Mouse (Mus musculus): ENCODE data around the gene Crybb2.
"Not testable (repeated sequence)": the region's sequence is repeated elsewhere in the genome, so short reads cannot be mapped to it uniquely, and the experiment has no call there.

Crybb2 gene

DNA sequence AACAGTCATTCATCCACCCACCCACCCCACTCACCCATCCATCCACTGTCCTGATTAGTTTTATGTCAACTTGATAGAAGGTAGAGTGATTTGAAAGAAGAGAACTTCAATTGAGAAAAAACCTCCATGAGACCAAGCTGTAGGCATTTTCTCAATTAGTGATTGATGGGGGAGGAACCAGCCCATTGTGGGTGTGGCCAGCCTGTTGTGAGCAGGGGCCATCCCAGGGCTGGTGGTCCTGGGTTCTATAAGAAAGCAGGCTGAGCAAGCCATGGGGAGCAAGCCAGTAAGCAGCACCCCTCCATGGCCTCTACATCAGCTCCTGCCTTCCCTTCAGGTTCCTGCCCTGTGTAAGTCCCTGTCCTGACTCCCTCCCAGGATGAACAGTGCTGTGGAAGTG, at the start of gene Crybb2:
Gene Crybb2 (minus strand): TSS at position 101 of the 400 bp plus-strand sequence.
- DNase-seq (ENCODE audit: low spot score in 2 of 2), result no peak

DNA sequence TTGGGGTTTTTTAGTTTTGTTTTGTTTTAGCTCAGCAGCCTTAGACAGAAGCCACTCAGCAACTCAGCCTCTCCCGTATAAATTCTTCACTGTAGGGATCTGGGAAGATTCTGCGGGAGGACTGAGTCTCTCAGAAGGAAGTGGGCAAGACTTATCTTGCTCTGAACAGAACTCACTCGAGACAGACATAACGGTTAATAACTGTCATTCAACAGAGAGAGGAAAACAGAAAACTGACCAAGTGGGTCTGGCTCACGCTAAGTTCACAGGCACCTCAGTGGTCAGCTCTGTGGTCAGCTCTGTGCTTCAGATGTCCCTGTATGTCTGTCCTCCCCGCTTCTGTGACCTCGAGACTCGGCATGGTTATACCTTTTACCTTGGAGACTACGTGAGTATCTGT, 49.4 kb upstream of the Crybb2 start:
- no peak for DNase-seq (ENCODE audit: low spot score in 2 of 2)

DNA sequence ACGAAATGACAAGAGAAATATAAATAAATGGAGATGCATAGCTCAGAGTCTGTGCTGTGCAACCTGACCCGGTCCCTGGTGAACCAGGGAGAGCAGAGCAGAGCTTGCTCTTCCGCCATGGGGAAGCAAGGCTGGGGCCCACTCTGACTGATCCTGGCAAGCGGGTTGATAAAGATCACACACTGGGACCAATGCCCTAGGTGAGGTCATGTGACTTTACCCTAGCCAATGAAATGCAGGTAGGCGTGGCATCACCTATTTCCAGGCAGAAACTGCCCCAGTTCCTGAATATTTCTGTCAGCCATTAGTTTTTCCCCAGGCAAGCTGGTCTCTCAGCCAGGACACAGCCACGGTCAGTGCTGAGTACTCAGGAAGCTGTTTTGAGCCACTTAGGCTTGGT, 48.8 kb upstream of the Crybb2 start:
- no peak for DNase-seq (ENCODE audit: low spot score in 2 of 2)

DNA sequence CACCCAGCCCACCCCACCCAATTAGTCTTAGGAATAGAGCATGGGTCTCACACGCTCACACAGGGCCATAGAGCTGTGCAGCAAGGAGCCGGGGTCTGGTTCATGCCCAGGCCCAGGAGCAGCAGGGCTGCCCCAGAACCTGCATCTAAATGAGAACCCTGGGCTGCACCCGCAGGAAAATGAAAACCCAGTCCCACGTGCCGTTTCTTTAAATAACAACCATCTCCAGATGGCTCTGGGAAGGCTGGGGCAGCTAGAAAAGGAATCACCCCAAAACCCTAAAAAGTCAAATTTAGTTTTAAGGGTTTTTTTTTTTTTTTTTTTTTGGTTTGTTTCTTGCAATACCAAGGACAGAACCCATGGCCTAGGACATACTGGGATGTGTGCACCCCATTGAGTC, 47.4 kb upstream of the Crybb2 start:
- no peak for DNase-seq (ENCODE audit: low spot score in 2 of 2)

DNA sequence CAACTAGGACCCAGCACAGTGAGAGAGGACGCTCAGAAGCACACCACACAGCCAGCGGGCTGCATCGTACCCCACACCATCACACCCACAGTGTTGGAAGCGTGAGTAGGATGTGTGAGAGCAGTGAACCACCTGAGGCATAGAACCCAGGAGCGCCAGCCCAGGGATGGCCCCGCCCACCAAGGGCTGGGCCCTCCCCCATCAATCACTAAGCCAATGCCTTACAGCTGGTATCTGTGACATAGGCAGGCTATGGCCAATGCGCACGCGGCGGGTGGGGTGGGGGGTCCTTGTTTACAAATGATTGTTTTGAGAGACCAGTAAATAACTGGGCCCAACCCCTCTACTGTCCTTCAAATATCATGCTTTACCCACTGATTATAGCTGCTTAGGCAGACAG, 46.0 kb upstream of the Crybb2 start:
- no peak for DNase-seq (ENCODE audit: low spot score in 2 of 2)

DNA sequence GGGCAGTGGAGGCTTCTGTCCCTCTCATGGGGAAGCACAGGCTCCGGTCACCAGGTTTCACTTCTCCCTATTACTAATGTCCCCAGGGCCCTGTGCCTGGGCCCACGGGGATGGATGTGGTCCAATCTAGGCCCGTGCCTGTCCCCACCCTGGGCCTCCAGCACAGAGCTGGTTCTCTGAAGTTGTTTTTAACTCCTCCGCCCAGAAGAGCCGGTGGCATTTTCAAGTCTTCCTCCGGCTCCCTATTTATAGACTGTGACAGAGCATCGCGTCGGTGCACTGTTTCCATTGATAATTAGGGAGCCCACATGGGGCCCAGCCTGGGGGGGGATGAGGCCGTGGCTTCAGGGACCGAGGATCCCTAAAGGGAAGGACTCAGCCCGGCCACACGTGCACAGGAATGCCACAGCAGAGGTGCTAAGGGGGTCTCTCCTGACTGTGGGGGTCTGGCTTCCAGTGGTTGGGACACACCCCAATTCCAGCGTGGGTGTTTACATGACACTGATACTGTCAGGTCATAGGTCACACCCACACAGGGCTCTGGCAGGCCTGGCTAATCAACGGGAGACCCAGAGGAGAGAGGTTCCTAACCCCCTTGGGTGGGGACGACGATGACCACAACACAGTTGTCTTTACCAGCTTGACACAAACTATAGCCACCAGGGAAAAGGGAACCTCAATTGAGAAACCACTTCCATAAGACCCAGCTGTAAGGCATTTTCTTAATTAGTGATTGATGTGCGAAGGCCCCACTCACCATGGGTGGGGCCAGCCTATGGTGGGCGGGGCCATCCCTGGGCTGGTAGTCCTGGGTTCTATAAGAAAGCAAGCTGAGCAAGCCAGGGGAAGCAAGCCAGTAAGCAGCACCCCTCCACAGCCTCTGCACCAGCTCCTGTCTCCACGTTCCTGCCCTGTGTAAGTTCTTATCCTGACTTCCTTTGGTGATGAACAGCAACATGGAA, 44.6 kb upstream of the Crybb2 start:
- DNase-seq (ENCODE audit: low spot score in 2 of 2), result no peak

DNA sequence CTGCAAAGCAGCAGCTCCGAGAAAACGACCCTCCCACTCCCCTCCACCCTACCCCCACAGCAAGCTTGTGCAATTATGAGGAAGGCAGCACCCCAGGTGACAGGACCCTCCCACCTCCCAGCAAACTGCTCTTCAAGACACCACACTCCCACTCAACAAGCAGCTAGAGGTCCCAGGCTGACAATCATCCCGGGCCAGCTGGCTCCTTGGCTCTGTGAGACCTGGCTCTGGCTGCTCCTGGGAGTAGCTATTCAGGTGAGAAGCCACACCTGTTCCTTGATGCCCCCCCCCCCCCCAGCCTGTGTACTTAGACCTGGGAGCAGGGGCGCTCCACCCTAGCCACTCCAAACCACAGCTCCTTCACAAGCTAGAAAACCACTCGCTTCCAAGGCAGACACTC, 43.2 kb upstream of the Crybb2 start:
- no peak for DNase-seq (ENCODE audit: low spot score in 2 of 2)

DNA sequence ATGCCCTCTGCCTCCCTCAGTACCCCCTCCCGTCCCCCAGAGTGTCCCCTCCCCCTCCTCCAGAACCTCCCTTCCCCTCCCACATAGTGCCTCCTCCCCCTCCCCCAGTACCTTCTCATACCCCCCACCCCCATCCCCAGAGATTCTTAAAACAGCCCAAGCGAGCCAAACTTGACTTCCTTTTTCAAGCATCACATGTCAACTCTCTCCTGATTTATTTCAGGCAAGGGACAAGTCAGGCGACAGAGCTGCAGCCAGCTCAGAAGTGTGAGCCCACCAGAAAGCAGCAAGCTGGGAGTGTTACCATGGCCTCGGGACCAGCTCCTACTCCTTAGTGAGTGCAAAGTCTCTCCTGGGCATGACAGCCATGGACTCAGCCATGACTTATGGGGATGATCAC, 41.4 kb upstream of the Crybb2 start:
- no peak for DNase-seq (ENCODE audit: low spot score in 2 of 2)

DNA sequence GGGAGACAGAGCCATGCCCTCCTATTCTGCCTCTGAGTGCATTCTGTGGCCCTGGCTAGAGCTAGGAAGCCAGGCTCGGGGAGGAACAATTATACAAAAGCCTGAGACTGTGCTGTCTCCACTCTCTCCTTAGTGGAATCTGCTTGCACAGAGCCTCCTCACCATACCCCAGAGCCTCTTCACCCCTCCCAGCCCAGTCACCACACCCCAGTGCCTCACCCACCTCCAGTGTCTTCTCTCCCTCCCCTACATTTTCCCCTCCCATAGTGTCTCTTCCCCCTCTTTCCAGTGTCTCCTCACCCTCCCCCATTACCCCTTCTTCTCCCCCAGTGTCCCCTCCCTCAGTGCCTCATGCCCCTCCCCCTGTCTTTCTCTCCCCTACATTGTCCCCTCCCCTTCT, 41.0 kb upstream of the Crybb2 start:
- no peak for DNase-seq (ENCODE audit: low spot score in 2 of 2)

DNA sequence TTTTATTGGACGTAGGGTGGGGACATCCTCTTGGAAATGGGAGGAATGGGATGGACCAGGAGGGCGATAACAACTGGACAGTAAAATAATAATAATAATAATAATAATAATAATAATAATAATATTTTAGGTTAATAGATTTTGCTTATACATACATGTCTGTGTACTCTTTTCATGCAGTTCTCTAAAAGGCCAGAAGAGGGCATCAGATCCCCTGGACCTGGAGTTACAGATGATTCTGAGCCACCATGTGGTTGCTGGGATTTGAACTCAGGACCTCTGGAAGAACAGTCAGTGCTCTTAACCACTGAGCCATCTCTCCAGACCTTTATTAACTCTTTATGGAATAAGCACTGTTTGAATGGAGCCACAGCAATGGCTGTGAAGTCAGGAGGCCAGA, 39.7 kb upstream of the Crybb2 start:
- DNase-seq (ENCODE audit: low spot score in 2 of 2), result not testable (repeated sequence)

DNA sequence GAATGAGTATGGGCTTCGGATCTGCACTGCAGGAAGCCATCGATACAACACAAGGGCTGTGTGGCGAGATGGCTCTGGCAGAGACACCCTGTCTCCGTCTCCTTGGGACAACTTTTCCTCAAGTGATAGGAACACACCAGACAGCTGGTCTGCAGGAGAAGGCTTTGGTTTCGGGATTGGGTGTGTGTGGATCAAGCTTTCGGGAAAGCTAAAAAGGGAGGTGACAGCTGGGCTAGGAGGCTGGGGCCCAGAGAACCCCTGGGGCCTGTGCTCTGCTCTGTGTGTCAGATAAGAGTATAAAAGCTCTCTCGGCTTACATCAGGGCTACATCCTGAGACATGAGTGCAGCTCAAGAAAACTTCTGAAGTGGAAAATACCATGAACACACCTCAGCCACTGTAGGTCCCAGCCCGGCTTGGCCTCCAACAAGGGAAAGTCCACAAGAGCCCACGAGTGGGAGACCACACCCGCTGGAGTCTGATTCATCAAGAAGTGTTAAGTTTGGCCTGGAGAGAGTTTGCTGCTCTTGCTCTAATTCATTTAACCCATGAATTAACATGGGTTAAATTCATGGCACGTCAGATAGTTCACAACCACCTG, 38.3 kb upstream of the Crybb2 start:
- no peak for DNase-seq (ENCODE audit: low spot score in 2 of 2)

DNA sequence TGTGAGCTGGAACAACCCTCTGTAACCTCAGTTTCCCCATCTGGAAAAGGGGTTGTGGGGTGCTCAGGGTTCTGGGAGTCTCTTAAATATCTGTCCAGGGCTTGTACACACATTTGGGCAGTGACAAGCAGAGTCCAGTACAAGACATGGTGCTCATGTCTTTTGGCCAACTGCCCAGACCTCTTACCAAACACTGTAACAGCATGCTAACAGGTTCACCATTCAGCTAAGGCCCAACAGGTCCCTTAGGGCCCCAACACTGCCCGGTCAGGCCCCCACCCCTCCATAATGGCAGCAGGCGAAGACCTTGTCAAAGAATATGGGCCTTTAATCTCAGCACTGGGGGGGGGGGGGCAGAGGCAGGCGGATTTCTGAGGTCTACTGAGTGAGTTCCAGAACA, 37.8 kb upstream of the Crybb2 start:
- DNase-seq (ENCODE audit: low spot score in 2 of 2), result no peak

DNA sequence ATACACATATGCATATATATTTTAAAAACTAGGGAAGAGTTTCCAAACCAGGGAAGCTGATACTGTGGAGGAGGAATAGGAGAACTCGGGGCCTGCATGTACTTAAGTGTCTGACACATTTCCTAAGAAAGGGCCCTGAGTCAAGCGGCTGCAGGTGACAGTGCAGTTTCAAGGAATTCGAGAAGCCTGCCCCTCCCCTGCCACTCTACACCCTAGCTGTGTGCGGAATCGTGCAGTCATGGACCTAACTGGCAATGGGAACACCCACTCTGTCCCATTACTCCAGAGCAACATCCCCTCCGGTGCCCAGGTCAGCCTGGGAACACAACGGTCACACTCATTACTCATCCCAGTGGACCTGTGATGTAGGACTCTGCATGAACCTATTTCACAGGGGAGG, 36.7 kb upstream of the Crybb2 start:
- no peak for DNase-seq (ENCODE audit: low spot score in 2 of 2)

DNA sequence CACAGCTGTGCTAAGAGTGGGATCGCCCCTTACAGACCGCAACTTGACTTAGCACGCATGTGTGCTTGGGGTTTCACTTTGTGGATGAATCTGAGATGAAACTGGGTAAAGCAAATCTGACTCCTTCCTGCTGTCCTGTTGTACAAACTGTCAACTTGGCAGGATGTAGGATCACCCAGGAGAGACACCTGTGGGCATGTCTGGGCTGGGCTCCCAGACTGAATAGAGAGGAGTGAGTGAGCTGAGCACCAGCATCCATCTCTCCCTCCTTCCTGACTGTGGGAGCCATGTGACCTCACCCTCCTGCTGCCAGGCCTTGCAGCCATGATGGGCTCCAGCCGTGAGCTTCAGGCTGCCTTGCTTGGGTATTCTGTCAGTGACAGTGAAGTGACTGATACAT, 35.6 kb upstream of the Crybb2 start:
- DNase-seq (ENCODE audit: low spot score in 2 of 2), result no peak

DNA sequence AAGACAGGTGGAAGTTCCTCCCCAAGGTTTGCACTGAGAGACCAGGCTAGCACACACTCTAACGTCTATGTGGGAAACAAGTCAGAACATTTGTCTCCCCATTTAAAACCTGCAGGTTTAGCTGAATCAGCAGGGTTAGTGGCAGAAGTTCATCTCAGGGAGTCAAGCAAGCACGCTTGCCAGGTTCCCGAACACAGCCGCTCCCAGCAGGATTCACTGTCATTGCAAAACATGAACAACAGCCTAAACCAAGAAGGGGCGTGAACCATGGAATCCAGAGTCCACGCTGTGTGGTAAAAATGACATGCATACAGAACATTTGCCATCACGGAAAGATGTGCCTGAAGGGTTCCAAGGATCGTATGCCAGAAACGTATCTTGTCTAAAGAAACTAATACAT, 35.1 kb upstream of the Crybb2 start:
- DNase-seq (ENCODE audit: low spot score in 2 of 2), result no peak

DNA sequence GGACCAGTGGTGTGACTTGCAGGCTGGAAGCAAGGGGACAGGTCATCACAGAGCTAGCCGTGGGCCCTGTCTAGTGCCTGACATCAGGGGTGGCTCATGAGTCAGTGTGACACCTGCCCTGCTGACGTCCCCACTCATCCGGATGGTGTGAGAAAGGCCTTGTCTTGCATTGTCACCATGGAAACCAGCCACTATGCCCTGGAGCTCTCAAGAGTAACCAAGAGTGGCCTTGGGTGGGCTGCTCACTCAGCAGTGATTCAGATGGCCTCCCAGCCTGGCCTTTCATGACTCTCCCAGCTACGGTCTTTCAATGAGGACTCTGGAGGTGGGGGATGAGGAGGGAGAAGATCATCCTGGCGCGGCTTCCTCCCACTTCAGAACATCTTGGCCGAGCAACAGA, 32.5 kb upstream of the Crybb2 start:
- no peak for DNase-seq (ENCODE audit: low spot score in 2 of 2)

DNA sequence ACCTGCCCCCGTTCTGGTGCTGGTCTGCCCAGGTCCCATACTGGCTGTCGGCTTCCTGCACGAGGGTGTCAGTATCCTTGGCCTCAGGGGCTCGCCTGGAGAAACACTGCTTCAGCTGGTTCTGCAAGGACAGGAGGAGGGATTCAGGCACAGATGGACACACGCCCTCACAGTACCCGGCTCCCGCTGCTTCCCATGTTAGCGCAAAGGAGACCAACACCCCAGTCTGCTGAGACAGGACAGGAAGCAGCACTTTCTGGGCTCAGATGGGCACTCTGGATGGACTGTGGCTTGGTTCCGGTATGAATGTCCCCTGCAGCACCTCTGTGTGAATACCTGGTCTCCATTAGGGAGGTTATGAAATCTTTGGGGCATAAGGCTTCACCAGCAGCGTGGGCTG, 31.5 kb upstream of the Crybb2 start:
- no peak for DNase-seq (ENCODE audit: low spot score in 2 of 2)

DNA sequence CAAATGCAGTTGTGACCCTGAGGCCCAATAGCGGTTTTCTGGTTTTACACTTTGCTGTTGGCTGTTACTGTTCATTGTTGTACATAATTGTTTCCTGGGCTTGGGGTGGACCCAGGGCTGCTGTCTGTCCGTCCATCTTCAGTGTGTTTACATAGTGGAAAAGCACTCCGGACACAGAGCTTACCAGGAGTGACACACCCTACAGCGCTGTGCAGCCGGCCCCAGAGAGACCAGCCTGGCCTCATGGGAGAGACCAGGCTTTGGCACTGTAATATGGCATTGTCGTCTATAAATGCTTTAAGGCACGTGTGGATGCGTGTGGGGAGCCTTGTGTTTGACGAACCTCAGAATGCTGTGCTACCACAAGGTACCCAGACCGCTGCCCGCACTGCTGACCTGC, 30.5 kb upstream of the Crybb2 start:
- DNase-seq (ENCODE audit: low spot score in 2 of 2), result no peak

DNA sequence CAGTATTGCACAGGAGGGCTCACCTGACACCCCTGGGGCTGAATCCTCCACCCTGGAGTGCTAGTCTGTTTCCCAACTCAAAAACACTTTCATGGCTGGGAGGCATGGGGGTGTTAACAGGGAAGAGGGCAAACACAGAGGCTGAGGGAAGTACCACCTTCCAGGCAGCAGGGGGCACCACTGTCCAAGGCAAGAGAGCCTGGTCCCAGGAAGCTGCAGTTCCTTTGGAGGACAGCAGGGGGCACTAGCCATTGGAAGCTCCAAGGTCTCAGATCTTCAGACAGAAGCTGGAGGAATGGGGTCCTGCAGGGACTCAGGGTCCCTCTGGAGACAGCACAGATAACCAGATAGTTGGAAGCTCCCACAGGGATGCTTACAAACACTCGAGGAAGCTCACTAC, 29.6 kb upstream of the Crybb2 start:
- DNase-seq (ENCODE audit: low spot score in 2 of 2), result peak; percentile 83 to 95

DNA sequence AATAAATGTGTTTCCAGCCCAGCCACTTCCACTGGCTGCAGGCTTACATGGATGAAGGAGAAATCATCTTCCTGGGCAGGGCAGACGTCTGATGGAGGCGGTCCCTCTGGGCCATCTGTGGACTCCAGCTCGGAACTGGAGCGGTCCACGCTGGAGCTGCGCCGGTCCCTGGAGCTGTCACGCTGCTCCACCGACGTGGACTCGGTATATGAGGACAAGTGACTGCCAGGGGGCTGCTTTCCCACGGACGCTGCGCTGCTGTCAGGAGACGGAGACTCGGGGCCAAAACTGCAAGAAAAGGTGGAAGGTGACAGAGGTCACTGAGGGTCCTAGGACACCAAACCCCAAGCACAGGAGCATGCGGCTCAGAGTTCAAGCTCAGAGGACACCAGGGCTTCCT, 27.6 kb upstream of the Crybb2 start:
- no peak for DNase-seq (ENCODE audit: low spot score in 2 of 2)

DNA sequence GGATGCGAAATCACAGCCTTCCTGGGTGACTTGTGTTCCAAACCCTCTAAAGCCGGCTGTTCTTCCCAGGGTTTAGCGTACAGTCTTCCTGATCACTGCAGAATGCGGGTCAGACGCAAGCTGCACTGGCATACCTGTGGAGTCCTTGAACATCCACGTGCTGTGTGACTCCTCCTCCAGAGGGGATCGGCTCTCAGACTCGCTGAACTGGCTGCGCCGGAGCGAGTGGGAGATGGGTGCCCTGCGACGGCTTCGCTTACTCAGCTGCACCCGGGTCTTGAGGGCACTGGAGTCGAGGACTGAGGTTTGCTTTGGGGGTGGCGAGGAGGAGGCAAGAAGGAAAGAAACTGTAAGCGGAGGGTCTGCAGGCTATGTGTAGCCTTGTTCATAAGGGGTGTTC, 25.5 kb upstream of the Crybb2 start:
- DNase-seq (ENCODE audit: low spot score in 2 of 2), result no peak

DNA sequence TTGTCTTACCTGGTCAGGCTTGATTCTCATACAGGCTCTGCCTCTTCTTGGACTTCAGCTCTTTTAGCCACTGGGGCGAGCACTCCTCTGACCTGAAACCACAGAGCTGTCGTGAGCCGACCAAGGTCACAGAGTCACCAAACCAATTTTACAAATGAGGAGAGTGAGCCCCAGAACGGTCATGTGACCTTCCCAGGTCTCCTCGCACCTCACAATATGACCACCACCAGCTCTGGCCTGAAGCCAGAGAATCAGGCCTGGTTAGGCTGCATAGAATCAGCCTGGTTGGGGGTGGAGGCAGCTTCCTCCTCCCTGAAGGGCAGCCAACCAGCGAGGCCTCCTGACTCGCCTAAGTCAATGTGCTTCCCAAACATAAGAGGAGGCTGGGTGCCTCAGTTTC, 22.5 kb upstream of the Crybb2 start:
- DNase-seq (ENCODE audit: low spot score in 2 of 2), result no peak

DNA sequence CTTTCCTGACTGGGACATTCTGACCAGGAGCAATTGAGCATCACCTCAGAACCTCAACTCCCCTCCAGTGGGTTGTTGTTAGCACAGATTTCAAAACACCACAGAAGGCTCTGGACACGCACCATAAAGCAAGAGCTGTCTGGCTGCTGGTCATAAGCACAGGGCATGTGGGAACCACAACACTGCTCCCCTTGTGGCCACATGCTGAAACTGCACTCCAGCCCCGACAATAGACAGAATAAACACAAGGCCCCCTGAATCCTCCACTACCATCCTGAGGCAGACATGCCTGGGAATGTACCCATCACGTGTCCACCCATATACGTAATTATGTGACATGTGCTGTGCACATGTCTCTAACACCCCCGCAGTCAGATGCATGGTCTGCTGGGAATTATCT, 21.2 kb upstream of the Crybb2 start:
- peak in 1 of 2 experiments; percentile 38 for DNase-seq (ENCODE audit: low spot score in 2 of 2)
